Mouse (Mus musculus) layer of hippocampus, adult 18-20 months (tissue): ENCODE measurements around the gene Nfib. TPM values are rescaled to one million over a fixed set of nuclear protein-coding genes. Genes with fewer than 3 reads are reported as not detected.

ENCODE experiments used
- DNase-seq, 2 experiments: peaks; one replicate each; pipeline ENCODE4 v3.0.0; 2022; ENCODE audit warnings: low spot score in 2 of 2
- total RNA-seq, 2 experiments: library from RNA; stranded (reverse); gene quantifications; 2 replicates each; pipeline ENCODE4 v1.2.3; 2021

Gene Nfib
- total RNA-seq, 2 experiments from 2014 or later: 153 to 156 TPM

DNA sequence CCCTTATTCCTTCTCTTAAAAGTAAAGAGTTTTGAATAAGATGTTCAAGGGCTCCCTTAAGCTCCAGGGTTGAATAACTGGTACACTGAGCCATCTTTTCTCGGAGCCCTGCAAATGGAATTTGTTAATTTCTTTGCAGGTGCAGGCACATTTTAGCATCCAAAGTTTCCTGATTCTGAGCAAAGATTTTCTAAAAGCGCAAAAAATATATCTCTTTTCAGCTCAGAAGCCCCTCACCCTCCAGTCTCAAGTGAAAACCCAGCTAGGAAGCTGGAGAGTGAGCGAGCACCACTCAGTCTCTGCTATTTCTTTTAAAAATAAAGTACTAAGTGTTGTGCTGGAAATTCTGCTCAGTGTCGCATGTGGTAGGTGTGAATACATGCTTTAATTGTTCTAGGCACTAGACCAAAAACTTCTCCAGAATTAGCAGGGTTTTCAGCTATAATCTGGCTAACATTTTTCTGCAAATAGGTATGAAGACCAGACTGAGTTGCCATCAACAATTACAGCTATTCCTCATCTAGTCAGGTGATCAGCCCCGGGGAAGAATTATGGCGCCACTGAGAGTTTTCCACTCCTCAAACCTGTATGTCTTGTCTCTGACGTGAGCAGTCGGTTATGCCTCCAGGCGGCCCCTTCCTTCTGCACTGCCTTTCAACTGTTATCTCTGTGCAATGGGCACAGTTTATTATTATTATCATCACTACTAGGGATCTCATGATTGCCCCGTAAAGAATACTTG lies 162.7 kb downstream of the Nfib start:
- DNase-seq: peak in 1 of 2 experiments; percentile 46

DNA sequence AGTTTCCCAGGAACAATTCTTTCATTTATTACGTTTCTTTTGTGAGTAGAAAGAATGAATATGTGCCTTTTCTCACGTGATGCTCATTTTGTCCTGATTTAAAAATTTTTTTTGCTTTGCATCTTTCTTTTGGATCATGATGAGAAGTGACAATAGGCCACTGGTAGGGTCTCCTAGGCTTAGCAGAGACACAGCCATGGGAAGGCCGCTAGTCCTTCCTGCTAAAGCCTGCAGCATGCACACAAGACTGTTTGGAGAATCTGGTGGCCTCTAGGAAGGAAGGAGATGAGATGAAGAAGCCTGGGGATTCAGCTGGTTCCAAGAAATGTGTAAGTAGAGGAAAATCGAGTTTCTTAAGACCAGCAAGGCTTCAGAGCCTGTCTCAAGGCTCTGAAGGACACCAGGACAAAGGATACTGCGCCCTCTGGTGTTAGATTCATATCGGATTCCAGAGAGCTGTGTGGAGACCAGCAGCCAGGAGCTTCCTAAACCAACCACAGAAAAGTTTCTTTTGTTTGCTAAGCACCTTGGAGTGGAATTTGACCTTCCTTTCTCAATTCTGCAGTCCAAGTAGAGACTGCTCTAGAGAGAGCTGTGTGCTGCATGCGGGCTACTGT lies 163.5 kb downstream of the Nfib start:
- DNase-seq: peak; percentile 71 to 94

DNA sequence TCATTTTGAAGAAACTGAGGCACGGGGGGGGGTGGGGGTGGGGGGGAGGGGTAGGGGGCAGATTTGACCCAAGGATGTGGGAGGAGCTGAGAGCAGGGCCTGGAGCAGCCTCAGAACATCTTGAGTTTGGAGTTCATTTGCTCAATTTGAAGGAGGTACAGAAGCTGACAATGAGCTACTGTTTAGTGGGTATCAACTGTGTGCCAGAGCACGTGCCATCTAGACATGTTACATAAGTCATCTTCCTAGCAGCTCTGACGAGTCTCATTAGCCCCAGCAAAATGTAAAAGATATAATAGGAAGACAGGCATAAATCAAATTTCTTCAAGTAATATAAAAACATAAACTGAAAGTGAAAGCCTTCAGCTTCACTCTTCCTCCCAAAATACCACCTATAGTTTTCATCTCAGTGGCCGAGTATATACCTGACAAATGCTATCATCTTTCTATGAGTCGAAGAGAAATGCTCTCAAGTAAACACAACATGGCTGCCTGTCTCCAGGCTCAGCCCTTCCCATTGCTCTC lies 165.0 kb downstream of the Nfib start:
- peak in 1 of 2 experiments; percentile 51 for DNase-seq

DNA sequence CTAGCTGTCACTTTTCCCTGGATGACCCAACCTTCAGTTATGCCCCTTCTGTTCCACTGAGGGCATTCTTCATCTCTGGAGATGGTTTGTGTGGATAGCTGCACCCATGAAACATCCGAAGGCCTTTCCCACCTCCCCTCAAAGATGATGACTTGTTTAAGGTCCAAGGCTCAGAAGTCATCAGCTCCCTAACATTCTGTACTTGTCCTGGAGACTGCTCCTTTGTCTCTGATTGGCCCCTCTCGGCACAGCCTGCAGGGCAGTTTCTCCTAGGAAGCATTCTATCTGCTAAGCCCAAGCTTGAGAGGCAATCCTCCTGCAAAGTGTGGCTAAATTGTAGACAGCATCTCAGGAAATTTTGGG lies 165.5 kb downstream of the Nfib start:
- DNase-seq: peak in 1 of 2 experiments; percentile 15

DNA sequence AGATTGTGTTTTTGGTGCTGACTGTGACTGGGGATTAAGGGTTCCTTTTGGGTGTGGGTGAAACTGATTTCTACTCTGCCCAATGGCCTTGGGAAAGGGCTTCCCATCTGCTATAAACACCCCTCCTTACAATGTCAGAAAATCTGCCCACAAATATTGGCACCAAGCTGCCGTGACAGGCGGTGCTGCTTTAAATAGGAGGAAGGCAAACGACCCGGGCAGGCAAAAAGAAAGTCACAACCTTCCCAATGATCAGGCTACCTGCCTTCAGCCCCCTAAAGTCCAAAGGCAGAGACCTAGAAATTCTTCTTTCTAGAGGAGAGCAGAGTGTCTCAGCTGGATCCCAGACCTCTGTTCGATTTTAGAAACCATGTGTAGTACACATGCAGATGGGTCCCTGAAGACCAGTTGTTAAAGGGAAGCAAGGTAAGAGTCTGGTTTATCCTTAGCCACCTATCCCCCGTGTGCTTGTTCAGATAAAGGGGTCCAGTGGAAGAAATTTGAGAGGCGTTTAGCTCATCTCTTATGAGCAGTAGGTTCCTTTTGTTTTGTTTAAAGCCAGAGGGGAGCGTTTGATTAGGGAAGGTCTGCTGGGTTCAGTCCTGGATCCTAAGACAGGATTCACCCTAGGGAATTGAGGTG lies 166.0 kb downstream of the Nfib start:
- DNase-seq: peak in 1 of 2 experiments; percentile 70

DNA sequence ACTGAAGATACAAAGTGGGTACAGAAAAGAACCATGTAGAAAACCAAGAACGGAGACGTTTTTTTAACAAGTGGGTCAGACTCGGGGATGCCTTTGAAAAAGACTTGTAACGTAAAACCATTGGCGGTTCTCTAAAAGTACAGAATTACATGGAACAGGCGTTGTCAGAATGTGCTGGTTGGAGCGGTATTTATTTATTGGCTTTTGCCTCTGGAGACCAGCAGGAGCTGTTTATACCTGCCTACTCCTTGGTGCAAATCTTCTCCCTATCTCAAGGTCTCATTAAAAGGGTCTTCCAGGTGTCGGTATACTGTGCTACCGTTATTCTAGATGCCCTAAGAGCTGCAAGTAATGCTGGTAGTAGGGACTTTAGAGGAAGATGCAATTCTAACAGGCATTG lies 166.7 kb downstream of the Nfib start:
- peak in 1 of 2 experiments; percentile 34 for DNase-seq

DNA sequence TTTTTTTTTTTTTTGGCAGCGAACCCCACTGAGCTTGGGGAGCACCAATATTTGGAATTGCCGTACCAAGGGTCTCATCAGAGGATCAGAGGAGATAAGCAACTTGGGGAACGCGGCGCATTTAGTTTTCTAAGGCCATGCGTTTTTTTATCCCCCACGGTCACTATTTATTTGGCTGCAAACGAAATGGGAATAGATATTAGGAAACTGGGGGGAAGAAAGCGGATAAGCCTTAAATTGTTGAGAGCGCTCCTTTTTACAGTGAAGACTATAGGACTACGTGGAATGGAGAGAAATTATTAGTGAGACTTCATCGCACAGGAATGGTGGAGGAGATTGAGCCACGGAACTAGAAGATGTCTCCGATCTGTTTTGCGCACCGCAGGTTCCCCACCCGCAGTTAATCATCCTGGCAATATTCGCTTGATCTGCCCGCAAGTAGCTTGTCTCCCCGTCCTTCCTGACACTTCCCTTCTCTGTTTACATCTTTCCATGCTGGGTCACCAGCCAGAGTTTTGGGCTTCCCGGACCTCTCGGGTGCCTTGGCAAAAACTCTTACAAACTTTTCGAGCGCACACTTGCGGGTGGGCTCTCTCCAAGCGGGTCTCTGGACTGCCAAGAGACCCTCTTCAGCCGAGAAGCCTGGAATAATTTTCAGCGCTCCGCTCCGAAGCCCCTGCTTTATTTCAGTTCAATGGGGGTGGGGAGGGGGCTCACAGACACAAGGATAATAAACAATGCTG lies 167.3 kb downstream of the Nfib start:
- peak in 1 of 2 experiments; percentile 50 for DNase-seq

DNA sequence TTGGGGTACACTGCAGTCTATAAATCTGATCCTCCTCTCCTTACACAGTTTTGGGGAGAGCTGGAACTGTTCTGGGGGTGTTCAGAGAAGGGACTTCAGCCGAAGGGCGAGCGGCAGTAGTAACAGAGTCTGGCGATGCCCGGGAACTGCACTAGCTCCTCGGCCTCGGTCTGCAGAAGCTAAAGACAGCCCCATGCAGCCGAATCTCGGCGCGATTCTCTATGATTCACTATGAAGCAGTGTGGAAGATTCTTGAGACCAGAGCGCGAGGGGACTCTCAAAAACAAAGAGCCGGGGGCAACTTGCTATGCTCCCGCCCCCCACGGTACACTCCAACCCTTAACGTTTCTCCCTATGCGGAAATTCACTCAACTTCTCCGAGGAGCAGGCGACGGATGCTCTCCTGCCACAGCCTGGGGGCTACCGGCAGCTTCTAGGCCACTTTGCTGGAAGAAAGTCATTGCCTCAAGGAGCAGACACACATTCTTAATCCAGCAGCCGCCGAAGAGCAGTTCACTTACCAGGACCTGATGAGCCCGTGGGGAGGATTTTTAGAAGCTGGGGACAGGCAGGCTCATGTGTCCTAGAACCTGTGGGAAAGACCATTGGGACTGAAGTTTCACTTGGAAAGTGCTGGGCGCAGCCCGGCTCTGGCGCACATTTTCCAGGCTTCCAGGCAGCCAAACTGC lies 168.1 kb downstream of the Nfib start:
- peak in 1 of 2 experiments; percentile 66 for DNase-seq

DNA sequence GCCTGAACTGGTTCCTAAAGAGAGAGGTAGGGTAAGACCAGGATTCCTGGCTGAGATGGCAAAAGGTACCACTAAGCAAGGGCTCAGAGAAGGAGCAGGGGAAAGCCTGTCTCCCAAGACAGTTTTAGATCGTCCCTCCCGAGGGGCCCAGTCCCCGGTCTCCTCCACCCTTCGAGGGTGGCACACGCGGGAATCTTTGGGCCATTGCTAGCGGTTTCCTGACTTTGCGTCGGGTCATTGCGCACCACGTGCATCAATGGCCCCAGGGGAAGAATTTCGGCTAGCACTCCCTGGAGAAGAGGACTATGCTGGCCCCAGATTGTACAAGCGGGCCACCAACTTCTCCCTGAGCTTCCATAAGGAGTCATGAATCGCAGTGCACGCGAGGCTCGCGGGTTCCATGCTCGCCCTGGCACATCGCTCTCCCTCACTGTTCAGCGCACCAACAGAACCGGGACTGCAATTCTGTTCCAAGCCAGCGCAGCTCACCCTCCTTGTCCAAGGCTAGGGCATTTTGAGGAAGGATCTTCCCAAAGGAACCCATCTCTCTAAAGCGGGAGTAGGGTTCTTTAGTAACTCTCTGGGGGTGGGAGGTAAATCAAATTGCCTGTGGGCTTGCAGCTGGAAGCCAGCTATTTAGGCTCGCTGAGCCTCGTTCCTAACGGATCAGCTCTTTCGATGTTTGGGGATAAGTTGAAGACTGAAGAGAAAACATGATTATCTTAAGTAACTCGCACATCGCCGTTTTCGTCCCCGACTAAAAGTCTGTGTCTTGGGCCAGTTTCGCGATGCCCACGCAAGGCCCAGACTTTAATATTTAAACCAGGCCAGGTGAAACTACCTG lies 168.9 kb downstream of the Nfib start:
- peak in 1 of 2 experiments; percentile 62 for DNase-seq

DNA sequence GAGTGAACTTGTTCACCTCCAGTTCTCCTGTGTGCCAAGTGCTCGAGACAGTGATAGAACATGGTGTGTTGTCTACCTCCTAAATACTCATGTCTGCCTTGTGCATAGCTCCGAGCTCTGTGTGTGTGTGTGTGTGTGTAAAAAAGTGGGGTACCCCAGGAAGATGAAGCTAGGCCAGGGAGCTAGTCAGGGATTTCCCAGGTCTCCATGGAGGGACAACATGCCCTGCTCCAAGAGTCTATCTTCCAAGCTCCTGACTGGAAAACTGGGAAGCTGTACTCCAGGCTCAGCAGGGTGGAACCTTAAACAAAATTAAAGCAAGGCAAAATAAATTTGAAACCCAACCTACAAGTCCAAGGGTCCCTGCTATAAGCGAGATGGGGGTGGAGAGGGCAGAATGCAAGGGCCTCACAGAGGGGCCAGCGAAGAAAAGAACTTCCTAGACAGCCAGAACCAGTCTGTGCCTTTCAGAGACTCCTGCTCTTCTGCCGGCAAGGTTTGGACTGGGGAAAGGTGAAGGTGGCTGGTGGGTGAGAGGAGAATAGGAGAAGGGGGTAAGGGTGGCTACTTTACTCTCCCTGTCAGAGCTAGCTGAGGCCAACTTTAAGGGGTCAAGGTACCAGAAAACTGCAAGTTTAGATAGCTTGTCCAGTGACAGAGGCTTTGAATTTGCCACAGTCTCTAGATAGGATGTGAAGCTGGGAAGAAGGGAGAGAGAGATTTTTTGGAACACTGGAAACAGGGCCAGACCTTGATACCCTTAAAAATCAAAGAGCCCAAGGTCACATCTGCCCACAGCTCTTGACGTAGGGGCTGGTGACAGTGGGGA lies 169.7 kb downstream of the Nfib start:
- peak in 1 of 2 experiments; percentile 32 for DNase-seq

DNA sequence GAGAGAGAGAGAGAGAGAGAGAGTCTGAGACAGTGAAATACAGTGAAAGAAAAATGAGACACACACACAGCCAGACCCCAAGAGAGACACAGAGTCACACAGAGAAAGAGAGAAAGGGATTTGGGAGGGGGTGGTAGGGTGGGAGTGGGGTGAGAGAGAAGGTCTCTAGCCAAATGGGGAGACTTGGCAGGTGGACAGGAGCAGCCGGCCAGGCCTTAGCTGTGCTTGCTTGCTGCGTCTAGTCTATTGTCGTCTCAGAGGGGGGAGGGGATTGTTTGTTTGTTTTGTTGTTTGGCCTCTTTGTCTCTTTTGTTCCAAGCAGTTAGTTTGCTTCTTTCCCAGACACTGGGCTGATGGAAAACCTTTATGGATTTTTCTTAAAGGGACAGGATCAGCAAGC lies 172.3 kb downstream of the Nfib start:
- peak in 1 of 2 experiments; percentile 50 for DNase-seq

DNA sequence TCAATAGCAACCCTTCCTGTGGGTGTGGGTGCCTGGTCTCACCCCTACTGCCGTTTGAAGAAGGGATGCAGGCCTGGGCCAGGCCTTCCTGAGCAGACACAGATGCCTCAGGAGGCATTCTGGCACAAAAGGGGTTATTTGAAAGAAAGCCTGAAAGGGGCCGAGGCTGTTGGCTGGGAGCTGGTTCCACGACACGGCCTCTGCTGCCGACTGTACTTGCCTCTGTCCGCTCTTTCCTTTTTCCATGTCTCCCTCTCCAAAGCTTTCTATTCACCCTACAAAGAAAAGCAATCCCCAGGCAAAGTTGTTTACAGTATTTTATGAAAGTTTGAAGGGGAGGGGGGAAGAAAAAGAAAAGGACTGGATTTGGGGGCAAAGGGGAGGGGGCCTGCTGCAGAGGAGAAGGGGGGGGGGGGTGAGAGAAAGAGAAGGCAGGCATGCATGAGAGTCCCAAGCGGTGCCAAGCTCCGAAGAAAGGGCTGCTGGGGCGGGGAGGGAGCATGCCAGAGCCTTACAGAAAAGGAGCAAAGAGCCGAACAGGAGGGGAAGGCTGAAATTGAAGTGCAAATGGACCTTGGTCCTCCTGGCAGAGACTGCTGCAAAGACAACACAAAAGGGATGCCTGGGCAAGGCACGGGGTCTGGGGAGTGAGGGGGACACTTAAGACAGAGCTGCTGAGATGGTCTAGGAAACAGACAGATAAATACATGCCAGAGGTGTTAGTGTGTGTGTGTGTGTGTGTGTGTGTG lies 172.9 kb downstream of the Nfib start:
- DNase-seq: peak in 1 of 2 experiments; percentile 54

DNA sequence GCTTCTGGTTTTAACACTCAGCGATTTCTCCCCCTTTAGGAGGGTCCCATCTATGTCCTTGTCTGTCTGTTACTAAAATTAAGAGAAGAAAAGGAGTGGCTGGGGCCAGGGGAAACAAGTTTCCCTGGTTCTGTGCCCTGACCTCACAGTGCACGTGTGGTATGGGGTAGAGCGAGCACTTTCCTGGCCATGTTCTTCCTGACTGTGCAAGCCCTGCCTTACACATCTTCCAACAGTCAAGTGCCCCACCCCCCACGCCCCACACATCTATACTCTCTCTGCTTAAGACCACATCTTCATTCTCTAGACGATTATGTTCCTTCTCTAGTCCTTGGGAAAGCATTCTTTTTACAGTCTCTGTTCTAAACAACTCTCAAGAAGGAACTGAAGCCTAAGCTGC lies 173.6 kb downstream of the Nfib start:
- no peak for DNase-seq

DNA sequence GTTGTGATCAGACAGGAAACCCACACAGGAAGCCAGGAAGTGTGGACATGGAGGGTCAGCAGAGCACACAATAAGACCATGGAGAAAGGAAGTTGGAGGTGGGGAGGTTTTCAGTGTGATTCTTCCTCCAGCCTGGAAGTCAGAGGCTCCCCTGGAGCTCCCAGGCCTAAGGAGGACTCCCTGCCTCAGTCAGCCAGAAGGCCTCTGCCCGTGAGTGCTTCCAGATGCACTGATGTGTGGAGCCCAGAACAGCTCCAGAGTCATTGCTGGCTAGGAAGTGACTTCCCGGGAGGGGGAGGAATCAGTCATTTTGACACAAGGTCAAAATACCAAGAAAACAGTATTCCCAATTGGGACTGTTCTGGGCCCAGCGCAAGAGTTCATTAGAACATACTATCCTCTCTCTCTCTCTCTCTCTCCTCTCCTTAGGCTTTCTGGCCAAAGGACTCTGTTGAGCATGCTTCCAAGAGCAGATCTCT lies 174.6 kb downstream of the Nfib start:
- no peak for DNase-seq

DNA sequence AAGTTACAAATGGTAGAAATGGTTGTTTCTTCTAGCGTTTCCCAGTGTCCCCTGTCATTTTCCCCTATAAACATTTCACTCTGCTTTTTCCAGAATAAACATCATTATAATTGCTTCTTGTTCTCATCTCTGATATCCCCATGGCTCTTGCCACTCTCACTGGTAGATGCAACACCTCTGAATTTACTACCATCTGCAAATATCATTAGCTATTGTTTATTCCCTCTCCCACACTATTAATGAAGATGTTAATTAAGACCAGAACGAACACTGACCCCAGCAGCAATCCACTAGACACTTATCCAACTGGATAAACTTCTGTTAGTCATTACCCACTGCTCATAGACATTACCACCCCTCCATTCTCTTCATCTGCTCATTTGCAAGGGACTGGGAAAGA lies 176.6 kb downstream of the Nfib start:
- DNase-seq: no peak

DNA sequence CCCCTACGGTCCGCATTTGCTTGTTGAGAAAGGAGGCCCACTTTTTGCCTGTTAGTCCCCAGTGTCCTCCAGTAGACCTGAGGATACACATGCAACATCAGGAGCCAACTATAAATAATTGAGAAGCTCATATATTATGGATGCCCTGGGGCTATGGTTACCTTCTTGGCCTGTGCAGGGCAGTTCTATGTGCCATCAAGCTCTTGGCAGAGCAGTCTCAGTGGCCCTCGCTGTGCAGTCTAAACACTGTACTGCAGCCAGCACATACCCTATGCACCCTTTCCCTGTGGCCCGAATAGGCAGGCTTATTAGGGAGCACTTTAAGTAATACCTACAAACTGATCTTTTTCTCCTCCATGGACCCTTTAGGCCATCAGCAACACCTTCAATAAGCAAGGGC lies 185.6 kb downstream of the Nfib start:
- no peak for DNase-seq

DNA sequence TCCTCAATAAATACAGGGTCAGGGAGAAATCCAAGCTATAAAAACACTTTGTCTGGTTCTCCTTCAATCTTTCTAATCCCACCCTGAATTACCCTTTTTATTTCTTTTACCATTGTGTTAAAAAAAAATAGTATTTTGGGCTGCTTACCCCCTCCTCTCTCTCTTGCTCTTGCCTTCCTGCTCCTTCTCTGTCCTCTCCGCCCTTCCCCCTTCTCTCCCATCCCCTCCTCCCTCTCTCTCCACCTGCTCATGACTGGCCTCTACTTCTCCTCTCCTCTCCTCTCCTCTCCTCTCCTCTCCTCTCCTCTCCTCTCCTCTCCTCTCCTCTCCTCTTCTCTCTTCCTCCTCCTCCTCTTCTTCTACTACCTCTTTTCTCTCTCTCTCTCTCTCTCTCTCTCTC lies 187.4 kb downstream of the Nfib start:
- DNase-seq: no peak

DNA sequence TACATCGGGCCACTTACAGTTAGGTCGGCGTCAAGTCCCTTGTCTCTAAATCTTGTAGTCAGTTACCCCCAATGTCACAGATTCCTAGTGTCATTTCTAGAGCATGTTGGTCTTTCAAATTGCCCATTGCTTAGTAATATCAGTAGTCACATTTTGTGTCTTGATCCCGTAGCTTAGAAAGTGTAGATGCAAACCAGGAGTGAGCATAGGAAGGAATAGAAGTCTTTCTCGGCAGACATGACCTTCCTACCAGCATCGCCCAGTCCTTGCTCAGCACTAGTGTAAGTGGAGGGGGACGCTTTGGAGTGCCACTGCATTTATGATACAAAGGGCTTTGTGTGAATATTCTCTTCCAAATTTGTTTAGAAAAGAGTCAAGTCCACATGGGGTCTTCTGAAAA lies 188.2 kb downstream of the Nfib start:
- peak in 1 of 2 experiments; percentile 42 for DNase-seq
